ENCODE assay signal across 8 mouse cellular contexts in the genomic region with DNA sequence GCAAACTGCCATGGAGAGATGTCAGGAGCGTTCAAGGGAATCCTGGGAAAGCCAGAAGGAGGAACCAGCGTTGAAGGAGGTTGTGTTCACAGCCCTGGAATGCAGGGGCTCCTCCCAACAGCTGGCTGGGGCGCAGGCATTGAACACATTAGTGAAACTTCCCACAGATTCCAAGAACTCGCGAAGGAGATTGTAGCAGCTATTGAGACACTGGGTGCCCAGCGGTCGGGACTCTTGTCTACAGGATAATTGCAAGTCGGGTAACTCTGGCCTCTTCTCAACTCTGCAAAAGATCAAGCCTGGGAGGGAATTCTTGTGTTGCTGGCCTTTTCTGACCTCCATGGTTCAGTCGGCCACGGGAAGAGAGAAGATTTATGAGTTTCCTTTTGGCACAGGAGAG.
DNase-seq lines count a peak whose midpoint lies in the region; ATAC-seq and TF ChIP-seq lines count a peak whose summit lies in the region.

No protein-coding gene starts in this region.

- peak; percentile 7 to 15 for DNase-seq in spleen, postnatal 36 days (ENCODE audit: low spot score in 2 of 2)
- DNase-seq in spleen, postnatal 10 days (ENCODE audit: low spot score in 2 of 2), result no peak
- peak; percentile 64 to 71 for DNase-seq in heart, postnatal 10 days
- DNase-seq in urinary bladder, postnatal 36 days (ENCODE audit: low spot score in 2 of 2), result peak; percentile 35 to 63
- DNase-seq in layer of hippocampus, adult 2 months (ENCODE audit: low spot score in 2 of 2), result no peak
- no peak for DNase-seq in thymus, postnatal 4 days
- no peak for DNase-seq in layer of hippocampus, postnatal 36 days

- no peaks in the 10 kb centered on the region for H3K36me3 ChIP-seq in limb, embryonic 15.5 days

- H3K4me1 ChIP-seq in limb, embryonic 15.5 days, result peaks cover 20% of the 10 kb centered on the region

- intact Hi-C loops in heart, postnatal 10 days (cut with DNase I), result no loop called here

- peak overlapping the region; percentile 17; the same call in 1 of the 2 replicates for H3K4me2 ChIP-seq in limb, embryonic 15.5 days

- H3K4me3 ChIP-seq in limb, embryonic 15.5 days, result no peak overlapping the region
- H3K4me3 ChIP-seq in layer of hippocampus, adult 2 months, result no peak overlapping the region

- no peaks in the 10 kb centered on the region for H3K27me3 ChIP-seq in limb, embryonic 15.5 days

- peak; percentile 44; the same call in 1 of the 2 replicates for ATAC-seq in limb, embryonic 15.5 days (ENCODE audit: insufficient number of reproducible peaks, low FRiP score, low TSS enrichment, low read depth)

- H3K27ac ChIP-seq in limb, embryonic 15.5 days, result peak overlapping the region; percentile 66
- no peak overlapping the region for H3K27ac ChIP-seq in layer of hippocampus, adult 2 months

- WGBS in limb, embryonic 15.5 days, result 16% methylated on average over 10 of the region's 10 CpGs

- H3K9me3 ChIP-seq in limb, embryonic 15.5 days, result no peaks in the 10 kb centered on the region

- H3K9ac ChIP-seq in limb, embryonic 15.5 days, result no peak overlapping the region

- TF ChIP-seq CTCF in layer of hippocampus, adult 2 months (conservative IDR thresholded peaks at IDR 0.05), result no peak

Comparison
In these comparisons a context has a peak if more than half of its experiments do, and no peak if none do; other contexts are left out.
1. DNase-seq: peak in spleen, postnatal 36 days (2 of 2), heart, postnatal 10 days (2 of 2) and urinary bladder, postnatal 36 days (2 of 2); none in spleen, postnatal 10 days (0 of 2), layer of hippocampus, adult 2 months (0 of 2), thymus, postnatal 4 days (single experiment) and layer of hippocampus, postnatal 36 days (0 of 2).